Mouse (Mus musculus): ENCODE data around the gene Mmp17. TPM values are rescaled to one million over a fixed set of nuclear protein-coding genes. Genes with fewer than 3 reads are reported as not detected.

Mmp17 gene
- polyA plus RNA-seq, 1 experiment = 3.5 TPM

DNA sequence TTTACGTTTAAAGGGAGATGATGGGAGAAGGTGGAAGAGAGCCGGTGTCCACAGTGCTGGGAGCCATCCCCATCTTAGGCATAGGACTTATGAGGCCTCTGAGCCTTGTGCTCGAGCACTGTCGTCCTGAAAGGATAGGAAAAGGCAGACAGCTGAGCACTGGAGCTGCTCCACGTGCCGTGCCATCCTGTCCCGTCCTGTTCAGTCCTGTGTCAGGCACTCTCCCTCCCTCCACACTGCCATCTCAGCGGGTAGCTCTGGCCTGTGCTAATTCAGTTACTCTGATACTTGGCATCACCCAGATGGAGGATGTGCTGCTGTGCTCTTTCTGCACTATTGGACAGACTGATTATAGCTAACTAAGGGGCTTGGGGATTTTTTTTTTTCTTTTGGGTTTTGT lies 21.6 kb upstream of the Mmp17 start:
- Histone ChIP-seq H3K36me3 (ENCODE audit: control insufficient read depth, insufficient read depth, low read length) (peaks cover 66% of the 10 kb centered on the region), H3K27ac (ENCODE audit: control insufficient read depth, insufficient read depth, low read length) (no peak overlapping the region), H3K4me1 (replicated peaks; ENCODE audit: control insufficient read depth, insufficient read depth, low read length) (no peaks in the 10 kb centered on the region), H3K27me3 (ENCODE audit: control insufficient read depth, insufficient read depth, low read length) (no peaks in the 10 kb centered on the region), H3K4me3 (ENCODE audit: control insufficient read depth, insufficient read depth, low read length) (no peak overlapping the region)
- 98% methylated on average over 8 of the region's 8 CpGs for WGBS
- no peak for DNase-seq
- TF ChIP-seq CTCF (IDR thresholded peaks at IDR 0.05; ENCODE audit: borderline replicate concordance, control insufficient read depth, extremely low read depth, insufficient read depth, low read length, poor library complexity) (no peak), POLR2A (IDR thresholded peaks at IDR 0.05; ENCODE audit: control insufficient read depth, extremely low read depth, insufficient read depth, low read length, poor library complexity) (no peak)

DNA sequence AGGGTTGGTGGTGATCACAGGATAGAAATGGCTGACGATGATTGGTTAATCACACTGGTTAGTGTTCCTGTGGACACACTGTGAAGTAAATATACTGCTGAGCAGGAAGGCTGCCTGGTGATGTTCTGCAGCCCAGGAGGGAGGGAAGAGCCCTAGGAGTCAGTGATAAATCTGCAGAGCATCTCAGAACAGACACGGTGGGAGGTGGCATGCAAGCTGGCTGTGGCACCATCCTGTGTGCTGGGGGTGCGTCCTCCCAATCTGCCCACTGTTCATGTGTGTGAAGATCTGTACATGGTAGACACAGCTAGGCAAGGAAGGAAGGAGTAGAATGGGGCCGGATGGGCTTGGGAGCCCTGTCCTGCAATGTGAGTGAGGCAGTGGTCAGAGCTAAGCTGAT lies 15.4 kb upstream of the Mmp17 start:
- TF ChIP-seq POLR2A (IDR thresholded peaks at IDR 0.05; ENCODE audit: control insufficient read depth, extremely low read depth, insufficient read depth, low read length, poor library complexity) (no peak), CTCF (IDR thresholded peaks at IDR 0.05; ENCODE audit: borderline replicate concordance, control insufficient read depth, extremely low read depth, insufficient read depth, low read length, poor library complexity) (no peak)
- Histone ChIP-seq H3K4me1 (replicated peaks; ENCODE audit: control insufficient read depth, insufficient read depth, low read length) (no peaks in the 10 kb centered on the region), H3K27ac (ENCODE audit: control insufficient read depth, insufficient read depth, low read length) (no peak overlapping the region), H3K36me3 (ENCODE audit: control insufficient read depth, insufficient read depth, low read length) (peaks cover 59% of the 10 kb centered on the region), H3K4me3 (ENCODE audit: control insufficient read depth, insufficient read depth, low read length) (no peak overlapping the region), H3K27me3 (ENCODE audit: control insufficient read depth, insufficient read depth, low read length) (no peaks in the 10 kb centered on the region)
- 96% methylated on average over 4 of the region's 4 CpGs for WGBS
- no peak for DNase-seq

DNA sequence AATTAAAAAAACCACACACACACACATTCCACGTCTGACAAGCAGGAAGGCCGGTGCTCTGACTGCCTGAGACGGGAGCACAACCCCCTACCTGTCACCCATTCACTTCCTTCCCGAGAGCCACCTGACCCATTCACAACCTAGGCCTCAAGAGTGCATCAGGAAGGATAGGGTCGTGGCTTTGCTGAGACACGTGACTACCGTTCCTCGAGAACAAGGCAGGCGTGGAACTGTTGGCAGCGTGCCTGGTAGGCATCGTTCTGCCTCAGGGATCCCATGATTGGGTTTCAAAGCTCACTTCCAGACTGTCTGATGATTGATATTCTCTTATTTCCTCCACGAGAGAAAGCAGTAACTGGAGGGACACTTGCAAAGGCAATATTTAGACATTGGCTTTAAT lies 5.8 kb upstream of the Mmp17 start:
- no peaks in the 10 kb centered on the region; the same call in 1 of the 2 replicates for H3K27me3 ChIP-seq (ENCODE audit: control insufficient read depth, insufficient read depth, low read length)
- no peaks in the 10 kb centered on the region for H3K36me3 ChIP-seq (ENCODE audit: control insufficient read depth, insufficient read depth, low read length)
- no peak for DNase-seq
- no peak overlapping the region for H3K4me3 ChIP-seq (ENCODE audit: control insufficient read depth, insufficient read depth, low read length)
- 11% methylated on average over 12 of the region's 12 CpGs for WGBS
- H3K27ac ChIP-seq (ENCODE audit: control insufficient read depth, insufficient read depth, low read length) = no peak overlapping the region
- TF ChIP-seq CTCF (IDR thresholded peaks at IDR 0.05; ENCODE audit: borderline replicate concordance, control insufficient read depth, extremely low read depth, insufficient read depth, low read length, poor library complexity) (no peak), POLR2A (IDR thresholded peaks at IDR 0.05; ENCODE audit: control insufficient read depth, extremely low read depth, insufficient read depth, low read length, poor library complexity) (no peak)
- no peaks in the 10 kb centered on the region for H3K4me1 ChIP-seq (replicated peaks; ENCODE audit: control insufficient read depth, insufficient read depth, low read length)

DNA sequence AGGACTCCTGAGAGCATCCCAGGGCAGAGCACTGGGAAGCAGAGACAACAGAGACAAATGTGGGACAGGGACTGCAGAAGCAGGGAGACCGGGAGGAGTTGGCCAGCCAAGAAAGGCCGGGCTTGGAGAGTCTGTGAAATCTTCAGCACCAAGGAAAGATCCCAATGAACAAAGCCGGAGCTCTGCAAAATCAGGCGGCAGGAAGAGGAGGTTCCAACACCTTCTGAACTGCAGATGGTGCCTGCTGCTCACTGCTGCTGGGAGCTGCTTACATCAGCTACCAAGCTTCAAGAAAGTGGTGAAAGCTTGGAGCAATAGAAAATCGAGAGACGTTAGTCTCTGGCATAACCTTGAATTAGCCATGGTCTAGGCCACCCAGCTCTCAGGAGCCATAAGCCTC lies 3.9 kb upstream of the Mmp17 start:
- no peaks in the 10 kb centered on the region; the same call in 1 of the 2 replicates for H3K27me3 ChIP-seq (ENCODE audit: control insufficient read depth, insufficient read depth, low read length)
- WGBS = 26% methylated on average over 6 of the region's 6 CpGs
- no peak for DNase-seq

DNA sequence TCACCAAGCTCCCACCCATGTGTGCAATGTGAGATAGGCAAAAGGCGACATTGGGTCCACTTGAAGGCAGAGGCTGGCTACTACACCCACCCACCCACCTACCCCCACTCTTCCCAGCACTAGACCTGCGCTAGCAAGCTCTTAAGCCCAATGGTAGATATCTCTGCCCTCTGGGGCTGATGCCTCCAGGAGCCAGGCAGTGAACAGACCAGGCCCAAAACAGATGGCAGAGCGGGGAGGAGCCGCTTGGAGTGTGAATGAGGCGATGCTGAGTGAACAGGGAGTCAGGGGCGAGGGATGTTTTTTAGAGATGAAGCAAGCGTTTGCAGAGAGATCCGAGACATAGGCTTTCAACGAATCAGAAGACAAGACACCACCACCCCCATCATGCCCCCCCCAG lies 3.4 kb upstream of the Mmp17 start:
- H3K4me3 ChIP-seq (ENCODE audit: control insufficient read depth, insufficient read depth, low read length) = no peak overlapping the region
- H3K4me1 ChIP-seq (replicated peaks; ENCODE audit: control insufficient read depth, insufficient read depth, low read length) = peaks cover 12% of the 10 kb centered on the region
- no peak for DNase-seq
- WGBS = 87% methylated on average over 9 of the region's 9 CpGs
- no peak overlapping the region for H3K27ac ChIP-seq (ENCODE audit: control insufficient read depth, insufficient read depth, low read length)
- TF ChIP-seq POLR2A (IDR thresholded peaks at IDR 0.05; ENCODE audit: control insufficient read depth, extremely low read depth, insufficient read depth, low read length, poor library complexity) (no peak), CTCF (IDR thresholded peaks at IDR 0.05; ENCODE audit: borderline replicate concordance, control insufficient read depth, extremely low read depth, insufficient read depth, low read length, poor library complexity) (no peak)
- no peaks in the 10 kb centered on the region for H3K36me3 ChIP-seq (ENCODE audit: control insufficient read depth, insufficient read depth, low read length)
- peaks cover 4% of the 10 kb centered on the region; the same call in 1 of the 2 replicates for H3K27me3 ChIP-seq (ENCODE audit: control insufficient read depth, insufficient read depth, low read length)

More for the DNA sequence above, 3.9 kb upstream of the Mmp17 start:
- Histone ChIP-seq H3K36me3 (ENCODE audit: control insufficient read depth, insufficient read depth, low read length) (no peaks in the 10 kb centered on the region), H3K27ac (ENCODE audit: control insufficient read depth, insufficient read depth, low read length) (no peak overlapping the region), H3K4me1 (replicated peaks; ENCODE audit: control insufficient read depth, insufficient read depth, low read length) (peaks cover 7% of the 10 kb centered on the region), H3K4me3 (ENCODE audit: control insufficient read depth, insufficient read depth, low read length) (no peak overlapping the region)
- TF ChIP-seq CTCF (IDR thresholded peaks at IDR 0.05; ENCODE audit: borderline replicate concordance, control insufficient read depth, extremely low read depth, insufficient read depth, low read length, poor library complexity) (no peak), POLR2A (IDR thresholded peaks at IDR 0.05; ENCODE audit: control insufficient read depth, extremely low read depth, insufficient read depth, low read length, poor library complexity) (no peak)

- H3K4me3 ChIP-seq (ENCODE audit: control insufficient read depth, insufficient read depth, low read length) = no peak overlapping the region
- no peak overlapping the region for H3K27ac ChIP-seq (ENCODE audit: control insufficient read depth, insufficient read depth, low read length)
- H3K36me3 ChIP-seq (ENCODE audit: control insufficient read depth, insufficient read depth, low read length) = no peaks in the 10 kb centered on the region
- TF ChIP-seq CTCF (IDR thresholded peaks at IDR 0.05; ENCODE audit: borderline replicate concordance, control insufficient read depth, extremely low read depth, insufficient read depth, low read length, poor library complexity) (no peak), POLR2A (IDR thresholded peaks at IDR 0.05; ENCODE audit: control insufficient read depth, extremely low read depth, insufficient read depth, low read length, poor library complexity) (no peak)
- peaks cover 17% of the 10 kb centered on the region for H3K4me1 ChIP-seq (replicated peaks; ENCODE audit: control insufficient read depth, insufficient read depth, low read length)
- no peak for DNase-seq
- WGBS = 82% methylated on average over 7 of the region's 7 CpGs
- peaks cover 4% of the 10 kb centered on the region; the same call in 1 of the 2 replicates for H3K27me3 ChIP-seq (ENCODE audit: control insufficient read depth, insufficient read depth, low read length)
Observed at GRCm38 (mm10) chr5:129581015-129581414, 3.0 kb upstream of the Mmp17 start.

DNA sequence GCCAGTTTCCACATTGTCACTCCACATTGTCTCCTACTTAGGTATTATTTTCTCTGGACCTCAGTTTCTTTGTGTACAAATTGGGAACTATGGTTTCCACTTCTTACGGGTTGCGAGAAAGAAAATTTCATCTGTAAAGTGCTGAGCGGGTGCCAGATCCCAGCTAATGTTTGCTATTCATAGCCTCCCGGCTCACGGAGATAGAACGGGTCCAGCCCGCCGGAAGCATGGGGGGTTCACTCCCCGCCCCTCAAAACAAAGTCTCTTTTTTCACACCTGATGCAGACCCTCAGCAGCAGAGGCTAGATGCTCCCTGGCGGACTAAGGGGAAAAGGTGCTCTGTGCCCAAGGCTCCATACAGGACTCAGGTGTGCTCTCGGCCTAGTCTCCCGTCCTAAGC lies 638 bp upstream of the Mmp17 start:
- TF ChIP-seq POLR2A (IDR thresholded peaks at IDR 0.05; ENCODE audit: control insufficient read depth, extremely low read depth, insufficient read depth, low read length, poor library complexity) (no peak), CTCF (IDR thresholded peaks at IDR 0.05; ENCODE audit: borderline replicate concordance, control insufficient read depth, extremely low read depth, insufficient read depth, low read length, poor library complexity) (no peak)
- peaks cover 4% of the 10 kb centered on the region; the same call in 1 of the 2 replicates for H3K27me3 ChIP-seq (ENCODE audit: control insufficient read depth, insufficient read depth, low read length)

More for the DNA sequence above, 638 bp upstream of the Mmp17 start:
- no peak overlapping the region for H3K27ac ChIP-seq (ENCODE audit: control insufficient read depth, insufficient read depth, low read length)
- WGBS = 9% methylated on average over 12 of the region's 12 CpGs
- DNase-seq = no peak
- no peaks in the 10 kb centered on the region for H3K36me3 ChIP-seq (ENCODE audit: control insufficient read depth, insufficient read depth, low read length)
- peaks cover 25% of the 10 kb centered on the region for H3K4me1 ChIP-seq (replicated peaks; ENCODE audit: control insufficient read depth, insufficient read depth, low read length)
- no peak overlapping the region for H3K4me3 ChIP-seq (ENCODE audit: control insufficient read depth, insufficient read depth, low read length)
